Mouse (Mus musculus) olfactory bulb, adult 2 months (tissue): ENCODE results near the gene Fpgs. TPM values are rescaled to one million over a fixed set of nuclear protein-coding genes. Genes with fewer than 3 reads are reported as not detected.
A peak's percentile ranks its signal among the peaks of the same experiment; 100 is the strongest.

Experiments used
- H3K27ac ChIP-seq: fragments of 200-500 bp; 2 replicates; pipeline ENCODE4 v1.5.1; 2012; ENCODE audit warnings: low read depth, low read length; ENCODE audit not compliant: insufficient read depth
- H3K4me1 ChIP-seq: fragments of 200-500 bp; 2 replicates; pipeline ENCODE4 v1.6.1; 2012; ENCODE audit warnings: low read length; ENCODE audit not compliant: control insufficient read depth, insufficient read depth
- H3K4me3 ChIP-seq: fragments of 200-500 bp; 2 replicates; pipeline ENCODE4 v1.5.1; 2012; ENCODE audit warnings: mild to moderate bottlenecking, low read depth, low read length, moderate library complexity; ENCODE audit not compliant: insufficient read depth
- CTCF ChIP-seq: fragments of 200-500 bp; IDR thresholded peaks from 2 replicates; pipeline ENCODE4 v1.5.1; 2012; ENCODE audit warnings: low read depth, mild to moderate bottlenecking, low read length, moderate library complexity; ENCODE audit not compliant: insufficient read depth
- POLR2A ChIP-seq: fragments of 200-500 bp; IDR thresholded peaks from 2 replicates; pipeline ENCODE4 v1.6.1; 2012; ENCODE audit warnings: mild to moderate bottlenecking, low read depth, low read length, moderate library complexity; ENCODE audit not compliant: insufficient read depth
- WGBS: fragments of 180-500 bp; shearing (Covaris S2); methylation state at CpG from one replicate; pipeline ENCODE4 v1.1.7; 2018; 5-methylcytosine and 5-hydroxymethylcytosine counted together
- polyA plus RNA-seq: library from polyadenylated mRNA; stranded (reverse); fragments of >200 nt; gene quantifications from 2 replicates; pipeline ENCODE4 v1.2.4, GENCODE M21; 2012; ENCODE audit warnings: low replicate concordance; ENCODE audit not compliant: missing spikeins, insufficient read depth, insufficient read length

The Fpgs gene
- polyA plus RNA-seq: not detected in 2 replicates

DNA sequence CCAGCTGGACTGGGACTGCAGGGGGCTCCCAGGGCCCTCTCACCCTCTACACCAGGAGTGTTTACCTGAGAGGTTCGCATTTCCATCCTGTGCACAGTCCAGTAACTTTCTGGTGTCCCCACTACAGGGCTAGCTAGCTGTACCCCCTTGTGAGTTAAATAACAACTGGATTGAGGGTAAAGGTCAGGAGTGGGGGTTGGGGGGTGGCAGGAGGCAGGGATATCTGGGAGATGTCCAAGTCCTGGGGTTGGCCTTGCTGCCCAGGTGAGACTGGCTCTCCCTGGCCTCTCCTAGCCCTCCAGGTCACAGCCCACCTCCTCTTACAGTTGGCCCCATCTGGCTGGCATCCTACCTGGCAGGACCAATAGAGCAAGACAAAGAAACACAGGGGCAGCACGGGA, at the start of gene Fpgs:
Gene Fpgs (minus strand): TSS at position 125 of the 401 bp plus-strand sequence.
- WGBS: 73% methylated on average over 2 of the region's 2 CpGs
- Histone ChIP-seq H3K4me3 (no peak within 1 kb of the TSS), H3K4me1 (no peaks in the 10 kb centered on the region), H3K27ac (no peak within 1 kb of the TSS)
- TF ChIP-seq POLR2A: no peak
- TF ChIP-seq CTCF: no peak

DNA sequence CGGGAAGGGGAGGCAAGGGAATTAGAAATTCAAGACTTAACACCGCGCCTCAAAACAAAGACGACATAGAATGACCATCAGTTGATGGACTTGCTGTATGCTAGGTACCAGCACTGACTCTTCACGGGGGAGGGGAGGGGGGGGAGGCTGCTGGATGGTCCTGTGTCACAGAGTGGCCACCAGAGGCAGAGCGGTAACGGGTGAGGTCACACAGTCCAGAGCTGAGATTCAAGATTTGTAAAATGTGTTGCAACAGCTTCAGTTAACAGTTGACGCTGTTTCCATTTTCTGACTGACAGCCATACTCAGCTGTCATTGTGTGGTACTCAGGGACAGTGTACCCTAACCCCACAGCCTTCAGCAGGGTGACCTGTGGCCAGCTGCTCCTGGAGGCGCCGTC, 48.2 kb upstream of the Fpgs start:
- H3K27ac ChIP-seq: no peak overlapping the region
- no peak overlapping the region for H3K4me3 ChIP-seq
- no peak for TF ChIP-seq POLR2A
- no peak for TF ChIP-seq CTCF
- peaks cover 6% of the 10 kb centered on the region; the same call in 1 of the 2 replicates for H3K4me1 ChIP-seq
- WGBS: 71% methylated on average over 10 of the region's 10 CpGs

DNA sequence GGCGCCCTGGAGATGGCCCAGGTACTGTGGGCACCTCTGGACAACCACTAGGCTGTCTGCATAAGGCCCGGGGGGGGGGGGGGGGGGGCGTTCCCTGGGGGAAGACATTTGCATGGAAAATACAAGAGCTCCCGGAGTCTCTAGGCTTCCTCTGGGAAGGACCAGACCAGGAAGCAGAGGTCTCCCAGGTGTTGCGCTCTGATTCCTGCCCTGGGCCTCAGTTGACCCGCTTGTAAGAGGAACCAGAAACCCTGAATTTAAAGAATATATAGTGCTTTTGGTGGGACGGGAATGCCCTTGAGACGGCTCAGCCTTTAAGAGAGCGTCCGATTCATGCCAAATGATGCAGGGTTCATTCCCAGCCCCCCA, 47.7 kb upstream of the Fpgs start:
- WGBS: 38% methylated on average over 10 of the region's 10 CpGs
- Histone ChIP-seq H3K27ac (no peak overlapping the region), H3K4me1 (peaks cover 6% of the 10 kb centered on the region; the same call in 1 of the 2 replicates), H3K4me3 (no peak overlapping the region; the same call in 1 of the 2 replicates)
- no peak for TF ChIP-seq POLR2A

DNA sequence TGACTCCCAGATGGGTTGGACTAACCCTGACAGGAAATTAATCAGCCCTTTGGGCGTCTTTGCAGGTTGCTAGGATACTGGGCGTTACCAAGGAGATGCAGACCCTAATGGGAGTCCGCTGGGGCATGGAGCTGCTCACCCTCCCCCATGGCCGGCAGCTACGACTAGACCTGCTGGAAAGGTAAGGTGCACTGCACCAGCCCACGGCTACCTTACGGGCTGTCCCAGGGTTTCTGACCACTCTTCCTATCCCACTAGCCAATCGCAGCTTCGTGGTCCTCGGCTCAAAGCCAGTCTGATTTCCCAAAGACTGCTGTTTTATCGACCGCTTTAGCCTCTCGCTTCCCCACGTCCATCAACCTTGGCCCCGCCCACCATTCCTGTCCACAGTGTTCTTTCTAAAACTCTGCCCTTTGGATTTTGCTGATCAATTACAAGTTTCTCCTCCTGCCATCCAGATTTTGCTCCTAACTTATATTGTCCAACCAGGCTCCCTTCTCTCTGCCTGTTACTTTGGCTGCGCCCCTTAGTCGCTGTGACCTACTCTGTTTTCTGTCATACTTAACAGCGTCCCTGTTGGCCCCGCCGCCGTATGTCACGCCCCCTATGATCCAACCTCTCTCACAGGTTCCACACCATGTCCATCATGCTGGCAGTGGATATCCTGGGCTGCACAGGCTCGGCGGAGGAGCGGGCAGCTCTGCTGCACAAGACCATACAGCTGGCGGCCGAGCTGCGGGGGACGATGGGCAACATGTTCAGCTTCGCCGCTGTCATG, 47.1 kb upstream of the Fpgs start:
- H3K27ac ChIP-seq: no peak overlapping the region
- 36% methylated on average over 31 of the region's 31 CpGs for WGBS

DNA sequence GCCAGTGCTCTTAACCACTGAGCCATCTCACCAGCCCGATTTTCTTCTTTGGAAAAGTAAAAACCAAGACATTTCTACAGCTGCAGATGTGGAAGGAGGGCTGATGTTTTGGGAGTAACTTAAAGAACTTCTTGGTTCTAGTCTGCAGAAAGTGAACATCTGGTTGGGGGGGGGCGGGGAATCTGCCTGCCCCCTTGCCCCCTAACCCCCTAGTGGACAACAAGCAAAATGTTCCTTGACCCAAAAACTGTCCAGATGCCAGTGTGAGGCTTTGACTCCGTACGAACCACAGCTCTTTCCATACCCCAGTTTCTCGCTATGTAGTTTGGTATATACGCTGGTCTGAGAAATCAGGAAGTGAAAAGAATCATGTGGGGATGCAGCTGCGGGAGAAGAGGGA, 46.3 kb upstream of the Fpgs start:
- H3K27ac ChIP-seq: no peak overlapping the region
- TF ChIP-seq CTCF (no peak), POLR2A (no peak)
- no peak overlapping the region for H3K4me3 ChIP-seq
- 71% methylated on average over 7 of the region's 7 CpGs for WGBS
- H3K4me1 ChIP-seq: peaks cover 6% of the 10 kb centered on the region; the same call in 1 of the 2 replicates

More for the DNA sequence above, 47.1 kb upstream of the Fpgs start:
- TF ChIP-seq CTCF: no peak
- TF ChIP-seq POLR2A: no peak
- Histone ChIP-seq H3K4me1 (peaks cover 6% of the 10 kb centered on the region; the same call in 1 of the 2 replicates), H3K4me3 (no peak overlapping the region; the same call in 1 of the 2 replicates)

DNA sequence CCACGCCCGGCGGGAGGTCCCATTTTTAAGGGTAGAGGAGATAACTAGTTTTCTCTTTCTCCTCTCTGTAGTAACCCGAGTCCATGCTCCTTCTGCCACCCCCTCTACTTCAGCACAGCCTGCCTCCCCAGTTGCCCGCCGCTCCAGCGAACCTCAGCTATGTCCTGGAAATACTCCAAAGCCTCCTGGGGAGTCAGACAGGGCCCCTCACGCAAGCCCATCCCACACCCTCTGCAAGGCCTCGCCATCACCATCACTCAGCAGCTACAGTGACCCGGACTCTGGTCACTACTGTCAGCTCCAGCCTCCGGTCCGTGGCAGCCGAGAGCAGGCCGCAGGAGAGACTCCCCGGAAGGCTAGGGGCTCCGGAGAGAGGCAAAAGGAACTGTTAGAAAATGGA, 45.1 kb upstream of the Fpgs start:
- TF ChIP-seq CTCF: no peak
- no peak for TF ChIP-seq POLR2A
- H3K4me3 ChIP-seq: no peak overlapping the region
- peaks cover 6% of the 10 kb centered on the region; the same call in 1 of the 2 replicates for H3K4me1 ChIP-seq
- H3K27ac ChIP-seq: no peak overlapping the region
- 87% methylated on average over 16 of the region's 16 CpGs for WGBS

DNA sequence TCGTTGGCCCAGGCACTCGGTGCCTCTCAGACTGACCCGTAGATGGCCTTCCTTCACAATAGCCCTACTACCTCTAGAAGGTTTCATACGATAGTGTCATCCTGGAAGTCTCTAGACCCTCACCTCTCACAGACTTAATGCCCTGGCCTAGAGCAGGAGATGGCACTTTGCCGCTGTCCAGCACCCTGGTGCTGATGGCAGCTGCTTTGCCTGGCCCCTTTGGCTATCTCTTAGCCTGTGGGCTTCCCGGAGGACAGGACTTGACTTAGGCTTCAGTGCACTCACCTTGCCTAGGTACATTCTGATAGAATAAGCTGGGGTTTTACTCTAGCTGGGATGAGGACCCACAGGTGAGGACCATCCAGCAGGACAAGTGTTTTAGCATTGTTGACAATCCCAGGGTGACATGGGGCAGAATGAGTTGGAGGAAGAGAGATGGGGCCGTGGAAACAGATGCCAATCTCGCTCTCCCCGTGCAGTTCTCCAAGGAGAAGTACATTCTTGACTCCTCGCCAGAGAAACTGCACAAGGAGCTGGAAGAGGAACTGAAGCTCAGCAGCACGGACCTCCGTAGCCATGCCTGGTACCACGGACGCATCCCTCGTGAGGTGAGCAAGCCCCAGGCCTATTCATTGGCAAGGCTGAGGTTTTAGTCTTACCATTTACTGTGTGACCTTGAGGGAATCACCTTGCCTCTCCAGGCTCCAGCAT, 40.5 kb upstream of the Fpgs start:
- WGBS: 78% methylated on average over 15 of the region's 15 CpGs
- no peak for TF ChIP-seq CTCF
- TF ChIP-seq POLR2A: no peak
- H3K27ac ChIP-seq: no peak overlapping the region
- H3K4me3 ChIP-seq: no peak overlapping the region
- peaks cover 14% of the 10 kb centered on the region for H3K4me1 ChIP-seq

DNA sequence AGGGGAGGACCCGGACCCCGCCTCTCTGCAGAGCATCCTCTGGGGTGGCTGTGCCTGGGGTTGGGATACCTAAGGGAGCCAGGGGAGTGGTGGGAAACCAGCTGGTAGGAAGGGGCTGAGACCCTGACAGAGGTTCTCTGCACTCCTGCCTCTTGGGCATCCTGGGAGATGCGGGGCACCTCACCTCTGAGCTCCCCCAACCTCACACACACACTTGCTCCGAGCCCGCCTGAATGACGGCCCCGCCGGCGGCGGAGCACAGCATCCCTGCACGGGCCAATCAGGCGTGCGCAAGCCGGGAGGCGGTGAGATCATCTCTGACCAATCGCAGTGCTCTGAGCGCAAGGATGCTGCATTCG, 38.2 kb upstream of the Fpgs start:
- 13% methylated on average over 18 of the region's 18 CpGs for WGBS
- no peak for TF ChIP-seq CTCF
- peak; percentile 63; the same call in 1 of the 2 replicates for TF ChIP-seq POLR2A
- H3K4me1 ChIP-seq: peaks cover 14% of the 10 kb centered on the region
- no peak overlapping the region for H3K27ac ChIP-seq
- peak overlapping the region; percentile 68 for H3K4me3 ChIP-seq
